Mouse (Mus musculus) cerebellum, adult 18-20 months (tissue): ENCODE data around the gene Itpka.
"Not testable (repeated sequence)": the region's sequence is repeated elsewhere in the genome, so short reads cannot be mapped to it uniquely, and the experiment has no call there.

Source experiments
- DNase-seq, 2 experiments: peaks; one replicate each; pipeline ENCODE4 v3.0.0; 2021

Gene Itpka

DNA sequence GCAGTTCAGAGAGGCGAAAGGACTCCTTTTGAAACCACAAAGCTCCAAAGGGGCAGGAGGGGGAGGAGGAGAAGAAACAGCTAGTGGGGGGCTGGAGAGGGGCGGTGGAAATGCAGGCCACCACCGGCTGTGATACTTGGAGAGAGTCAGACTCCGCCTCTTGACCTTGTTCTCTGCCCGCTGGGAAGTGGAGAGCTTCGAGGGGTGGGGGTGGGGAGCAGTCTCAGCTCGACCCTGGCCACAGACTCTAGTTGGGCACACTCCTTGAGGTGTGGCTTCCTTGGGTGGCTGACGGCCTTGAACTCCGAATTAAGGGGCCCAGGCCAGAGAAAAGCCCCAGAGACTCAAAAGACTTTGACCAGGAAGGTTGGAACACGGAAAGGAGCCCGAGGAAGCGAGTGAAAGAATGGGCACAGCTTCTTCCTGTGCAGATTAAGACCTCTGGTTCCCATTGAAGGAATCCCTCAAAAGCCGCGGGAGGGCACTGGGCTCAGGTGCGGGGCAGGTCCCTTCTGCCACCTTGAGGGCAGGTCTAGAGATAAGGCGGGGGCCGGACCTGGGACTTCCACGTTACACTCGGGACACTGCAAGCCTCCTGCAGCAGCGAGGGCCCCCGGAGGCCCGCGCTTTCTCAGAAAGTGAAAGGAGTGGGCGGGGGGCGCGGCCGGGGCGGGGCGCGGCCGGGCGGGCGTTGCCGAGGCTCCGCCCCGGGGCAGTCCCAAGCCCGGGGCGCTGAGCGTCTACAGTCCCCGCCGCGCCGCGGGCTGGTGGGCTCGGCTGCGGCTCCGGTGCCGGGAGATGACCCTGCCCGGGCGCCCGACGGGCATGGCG is at the start of gene Itpka:
Itpka (plus strand) TSS at position 757 of the 831 bp plus-strand sequence.
- DNase-seq: peak in 1 of 2 experiments; percentile 30

DNA sequence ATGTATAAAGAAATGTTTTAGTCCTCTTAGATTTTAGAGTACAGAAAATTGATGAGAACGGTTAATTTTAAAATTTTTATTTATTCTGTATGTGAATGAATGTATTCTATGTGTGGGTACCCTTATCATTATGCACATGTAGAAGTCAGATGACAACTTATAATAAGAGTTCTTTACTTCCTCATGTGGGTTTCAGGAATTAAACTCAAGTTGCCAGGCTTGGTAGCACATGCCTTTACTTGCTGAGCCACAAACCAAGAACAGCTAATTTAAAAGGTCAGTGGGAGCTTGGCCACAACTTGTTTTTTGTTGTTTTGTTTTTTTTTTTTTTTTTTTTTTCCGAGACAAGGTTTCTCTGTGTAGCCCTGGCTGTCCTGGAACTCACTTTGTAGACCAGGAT is 47.3 kb upstream of the Itpka start:
- DNase-seq: no peak

DNA sequence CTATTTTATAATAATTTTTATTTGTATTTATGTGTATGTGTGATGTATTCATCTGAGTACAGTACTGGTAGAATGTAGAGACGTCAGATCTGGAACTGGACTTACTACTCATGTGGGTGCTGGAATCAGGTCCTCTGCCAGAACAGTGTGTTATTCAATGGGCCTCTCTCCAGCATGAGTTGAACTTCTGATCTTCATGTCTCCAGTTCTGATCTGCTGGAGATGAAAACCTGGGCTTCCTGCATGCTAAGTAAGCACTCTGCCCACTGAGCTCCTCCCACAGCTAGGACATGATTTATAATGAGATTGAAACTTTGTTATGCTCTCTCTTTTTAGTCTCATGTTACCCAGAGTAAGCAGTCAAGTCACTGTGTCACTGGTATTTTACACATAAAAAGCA is 46.0 kb upstream of the Itpka start:
- peak in 1 of 2 experiments; percentile 4 for DNase-seq

DNA sequence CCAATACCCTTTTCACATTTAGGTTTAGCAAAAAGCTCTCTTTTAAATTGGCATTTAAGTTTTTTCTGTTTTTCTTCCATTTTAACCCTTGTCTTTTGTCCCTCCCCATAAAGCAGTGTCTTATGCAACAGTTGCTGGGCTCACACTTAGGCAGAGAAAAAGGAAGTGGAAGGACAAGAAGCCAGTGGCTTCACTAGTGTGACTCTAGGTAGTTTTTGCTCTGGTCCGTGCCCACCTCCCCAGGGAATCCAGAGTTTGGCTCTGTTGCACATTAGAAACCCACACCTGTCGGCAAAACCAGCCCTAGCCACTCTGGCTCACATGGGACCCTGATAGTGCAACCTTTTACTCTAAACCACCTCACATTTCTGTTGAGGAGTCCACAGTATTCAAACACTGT is 43.7 kb upstream of the Itpka start:
- no peak for DNase-seq

DNA sequence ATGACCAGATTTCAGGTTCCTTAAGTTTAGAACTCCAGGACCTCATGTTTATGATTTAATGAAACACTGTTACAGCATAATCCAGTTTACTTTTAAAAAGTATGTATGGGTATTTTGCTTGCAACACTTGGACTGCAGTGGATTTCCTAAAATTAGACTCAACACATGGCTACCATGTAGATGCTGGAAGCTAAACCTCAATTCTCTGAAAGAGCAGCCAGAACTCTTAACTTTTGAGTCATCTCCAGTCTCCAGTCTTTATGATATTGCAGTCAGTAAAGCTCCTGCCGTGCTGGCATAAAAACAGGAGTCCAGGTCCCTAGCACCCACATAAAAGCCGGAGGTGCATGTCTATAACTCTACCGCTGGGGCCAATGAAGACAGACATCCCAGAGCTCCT is 42.2 kb upstream of the Itpka start:
- DNase-seq: no peak

DNA sequence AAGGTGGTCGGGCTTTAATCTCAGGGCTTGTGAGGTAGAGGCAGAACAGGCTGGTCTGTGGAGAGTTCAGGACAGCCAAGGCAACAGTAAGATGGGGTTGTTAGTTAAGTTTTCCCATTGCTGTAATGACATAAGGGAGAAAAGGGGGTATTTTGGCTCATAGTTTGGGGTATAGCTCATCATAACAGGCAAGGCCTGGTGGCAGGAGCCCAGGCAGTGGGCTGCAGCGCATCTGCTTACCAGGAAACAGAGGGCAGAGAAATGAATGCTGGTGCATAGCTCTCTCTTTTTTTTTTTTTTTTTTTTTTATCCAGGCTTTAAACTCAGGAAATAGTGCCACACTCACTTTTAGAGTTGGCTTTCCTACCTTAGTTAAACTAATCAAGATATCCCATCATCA is 39.0 kb upstream of the Itpka start:
- DNase-seq: no peak

DNA sequence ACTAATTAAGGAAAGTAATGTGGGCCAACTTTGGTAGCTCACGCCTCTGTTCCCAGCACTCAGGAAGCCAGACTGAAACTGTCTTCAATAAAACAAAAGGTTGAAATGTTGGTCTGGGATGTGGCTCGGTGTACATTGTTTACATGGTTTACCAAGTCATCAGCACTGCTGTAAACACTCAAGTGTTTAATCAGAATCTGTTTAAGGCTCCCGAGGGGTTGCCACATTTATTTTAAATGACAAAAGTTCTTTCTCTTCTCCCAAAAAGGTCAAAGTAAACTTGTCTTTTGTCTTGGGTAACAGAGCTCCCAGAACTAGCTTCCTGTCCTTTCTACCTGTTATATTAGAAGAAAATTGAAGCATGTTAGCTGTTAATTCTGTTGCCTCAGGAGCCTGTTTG is 34.5 kb upstream of the Itpka start:
- no peak for DNase-seq

DNA sequence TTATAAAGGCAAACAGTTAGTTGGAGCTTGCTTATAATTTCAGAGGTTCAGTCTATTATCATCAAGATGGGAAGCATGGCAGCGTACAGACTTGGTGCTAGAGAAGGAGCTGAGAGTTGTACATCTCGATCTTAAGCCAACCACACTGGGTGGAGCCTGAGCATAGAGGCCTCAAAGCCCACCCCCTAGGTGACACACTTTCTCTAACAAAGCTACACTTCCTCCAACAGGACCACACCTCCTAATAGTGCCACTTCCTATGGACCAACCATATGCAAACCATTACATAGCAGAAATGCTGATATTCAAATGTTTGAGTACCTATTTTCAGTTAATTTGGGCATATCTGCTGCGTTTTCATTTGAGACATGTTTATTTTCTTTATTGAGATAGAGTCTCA is 32.1 kb upstream of the Itpka start:
- DNase-seq: no peak

DNA sequence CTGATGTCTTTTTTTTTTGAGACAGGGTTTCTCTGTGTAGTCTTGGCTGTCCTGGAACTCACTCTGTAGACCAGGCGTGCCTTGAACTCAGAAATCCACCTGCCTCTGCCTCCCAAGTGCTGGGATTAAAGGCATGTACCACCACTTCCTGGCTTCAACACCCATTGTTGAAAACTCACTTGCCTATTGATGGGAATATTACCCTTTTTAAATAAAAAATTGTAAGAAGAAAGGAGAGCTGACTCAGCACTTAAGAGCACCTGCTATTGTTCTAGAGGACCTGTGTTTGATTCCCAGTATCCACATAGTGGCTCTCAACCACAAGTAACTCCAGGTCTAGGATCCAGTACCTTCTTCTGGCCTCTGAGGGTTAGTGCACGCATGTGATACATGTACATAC is 26.3 kb upstream of the Itpka start:
- DNase-seq: not testable (repeated sequence)

DNA sequence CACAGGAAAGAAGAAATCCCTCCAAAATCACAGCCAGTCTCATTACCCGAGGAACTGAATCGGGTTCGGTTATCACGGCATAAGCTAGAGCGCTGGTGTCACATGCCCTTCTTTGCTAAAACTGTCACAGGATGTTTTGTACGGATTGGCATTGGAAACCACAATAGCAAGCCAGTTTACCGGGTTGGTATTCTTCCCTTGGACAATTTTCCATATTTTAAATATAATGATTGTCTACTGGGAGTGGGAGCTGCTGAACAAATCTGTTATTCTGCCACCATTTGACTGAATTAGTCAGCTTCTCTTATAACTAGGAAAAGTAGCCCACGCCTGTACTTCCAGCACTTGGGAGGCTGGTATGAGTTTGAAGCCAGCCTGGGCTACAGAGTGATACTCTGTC is 21.1 kb upstream of the Itpka start:
- DNase-seq: no peak

DNA sequence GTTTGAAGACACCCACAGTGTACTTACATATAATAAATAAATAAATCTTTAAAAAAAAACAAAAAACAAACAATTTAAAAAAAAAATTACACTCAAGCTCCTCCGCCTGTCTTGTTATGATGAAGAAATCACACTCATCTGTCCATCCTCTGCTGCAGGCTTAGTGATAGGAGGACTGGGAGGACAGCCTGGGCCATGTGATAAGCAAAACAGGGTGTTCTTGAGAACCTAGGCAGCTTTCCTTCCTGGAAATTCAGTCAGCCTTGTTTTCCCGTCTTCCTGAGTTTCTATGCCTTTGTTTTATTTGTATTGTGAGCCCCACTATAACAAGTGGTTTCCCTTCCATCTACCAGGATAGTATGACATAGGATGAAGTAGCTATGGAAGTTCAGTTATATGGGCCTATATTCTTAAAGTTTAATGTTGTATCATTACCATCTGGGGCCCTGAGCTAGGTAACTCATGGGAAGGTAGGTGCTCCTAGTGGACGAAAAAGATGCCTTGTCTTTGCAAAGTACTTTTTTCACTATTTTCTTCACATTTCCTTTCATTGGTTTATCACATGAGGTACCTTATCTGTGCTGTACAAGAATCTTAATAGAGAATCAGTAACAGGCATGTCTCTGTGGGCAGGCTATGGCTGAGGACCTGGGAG is 14.2 kb upstream of the Itpka start:
- DNase-seq: no peak

DNA sequence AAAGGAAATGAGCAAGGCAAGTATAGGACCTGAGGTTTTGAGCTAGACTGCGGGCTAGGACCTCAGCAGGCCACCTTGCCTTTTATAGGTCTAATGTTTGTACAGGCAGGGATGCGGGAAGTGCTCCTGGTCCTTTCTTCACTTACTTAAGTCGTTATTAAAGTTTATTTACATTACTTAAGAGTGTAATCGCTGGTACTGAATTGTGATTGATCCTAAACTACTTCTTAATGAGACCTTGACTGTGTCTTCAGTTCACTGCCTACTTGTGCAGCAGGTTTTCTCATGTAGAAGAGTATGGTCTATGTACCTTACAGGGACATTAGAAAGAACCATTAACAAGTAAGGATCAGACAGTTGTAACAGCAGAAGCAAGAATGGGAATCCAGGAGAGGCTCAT is 11.4 kb upstream of the Itpka start:
- DNase-seq: no peak

DNA sequence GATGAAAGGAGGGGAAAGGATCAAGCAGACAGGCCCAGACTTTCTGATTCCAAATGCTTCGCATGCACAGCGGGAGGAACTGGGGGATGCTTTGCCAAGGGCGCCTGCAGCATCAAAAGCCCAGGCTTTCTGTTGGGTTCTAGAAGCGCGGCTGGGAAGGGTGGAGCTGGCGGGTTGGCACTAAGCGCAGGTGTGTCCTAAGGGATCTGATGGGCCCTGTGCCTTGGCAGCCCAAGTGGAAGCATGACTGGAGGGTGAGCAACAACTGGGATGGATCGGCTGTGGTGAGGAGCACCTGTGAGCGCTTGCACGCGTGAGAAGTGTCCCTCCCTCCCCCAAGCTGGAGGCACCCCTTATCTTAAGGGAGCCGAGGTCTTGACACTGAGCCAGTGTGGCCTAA is 5.0 kb upstream of the Itpka start:
- no peak for DNase-seq

DNA sequence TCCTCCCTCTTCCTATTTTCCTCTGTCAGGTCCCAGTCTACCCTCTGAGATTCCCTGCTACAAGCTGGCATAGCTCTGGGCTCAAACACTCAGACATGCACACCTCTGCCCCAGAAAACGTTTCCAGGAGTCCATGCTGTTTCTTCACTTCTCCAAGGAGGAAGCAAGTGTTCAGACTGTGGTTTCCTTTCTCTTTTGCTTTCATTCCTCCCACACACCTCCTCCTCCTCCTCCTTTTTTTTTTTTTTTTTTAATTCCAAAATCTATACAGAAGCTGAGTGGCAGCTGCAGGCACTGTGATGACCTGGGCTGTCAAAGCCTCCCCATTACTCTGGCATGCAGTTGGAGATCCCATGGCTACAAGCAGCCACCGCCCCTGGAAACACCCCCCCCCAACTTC is 1.6 kb upstream of the Itpka start:
- DNase-seq: no peak

DNA sequence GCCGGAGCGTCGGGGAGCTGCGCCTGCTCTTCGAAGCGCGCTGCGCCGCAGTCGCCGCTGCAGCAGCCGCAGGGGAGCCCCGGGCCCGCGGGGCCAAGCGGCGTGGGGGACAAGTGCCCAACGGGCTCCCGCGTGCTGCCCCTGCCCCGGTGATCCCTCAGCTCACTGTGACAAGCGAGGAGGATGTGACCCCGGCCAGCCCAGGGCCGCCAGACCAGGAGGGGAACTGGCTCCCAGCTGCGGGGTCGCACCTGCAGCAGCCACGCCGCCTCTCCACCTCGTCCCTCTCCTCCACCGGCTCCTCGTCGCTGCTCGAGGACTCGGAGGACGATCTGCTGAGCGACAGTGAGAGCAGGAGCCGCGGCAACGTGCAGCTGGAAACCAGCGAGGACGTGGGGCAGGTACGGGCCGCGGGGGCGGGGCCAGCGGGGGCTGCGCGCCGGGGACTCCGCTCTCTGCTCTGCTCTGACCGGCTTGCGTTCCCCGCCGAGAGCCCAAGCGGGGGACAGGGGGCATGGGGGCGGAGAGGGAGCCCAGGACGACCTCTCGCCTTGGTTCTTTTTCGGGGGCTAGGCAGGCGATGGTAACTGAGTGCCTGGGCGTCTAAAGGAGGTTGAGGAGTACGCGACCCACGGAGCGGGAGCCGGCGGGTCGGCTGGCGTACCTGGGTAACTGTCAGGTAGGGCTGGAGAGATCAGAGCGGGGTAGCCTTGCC is 481 bp downstream of the Itpka start:
- peak in 1 of 2 experiments; percentile 23 for DNase-seq

DNA sequence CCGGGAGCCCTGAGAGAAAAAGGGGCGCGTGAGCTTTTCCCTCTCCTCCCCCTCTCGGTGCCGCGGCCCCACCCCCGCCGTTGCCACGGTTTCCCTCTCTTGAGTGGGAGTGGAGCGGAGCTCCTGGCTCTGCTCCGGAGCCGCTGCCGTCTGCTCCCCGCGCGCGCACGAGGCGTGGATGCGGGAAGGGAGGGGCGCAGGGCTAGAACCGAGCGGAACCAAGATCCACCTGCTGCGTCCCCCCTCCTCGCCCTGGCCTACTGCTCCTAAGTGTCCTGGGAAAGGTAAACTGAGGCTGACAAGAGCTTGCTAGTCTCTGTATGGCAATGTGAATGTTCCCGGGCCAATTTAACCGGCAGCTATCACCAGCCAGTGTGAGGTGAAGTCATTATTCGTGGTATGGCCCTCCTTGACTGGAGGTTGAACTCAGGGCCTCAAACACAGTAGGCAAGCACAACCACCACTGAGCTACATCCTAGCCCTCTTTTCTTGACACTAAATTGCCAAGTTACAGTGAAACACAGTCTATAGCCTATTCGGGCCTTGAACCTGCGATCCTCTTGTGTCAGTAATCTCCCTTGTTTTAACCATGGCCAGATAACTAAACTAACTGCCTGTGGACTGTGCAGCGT is 1.2 kb downstream of the Itpka start:
- DNase-seq: no peak

DNA sequence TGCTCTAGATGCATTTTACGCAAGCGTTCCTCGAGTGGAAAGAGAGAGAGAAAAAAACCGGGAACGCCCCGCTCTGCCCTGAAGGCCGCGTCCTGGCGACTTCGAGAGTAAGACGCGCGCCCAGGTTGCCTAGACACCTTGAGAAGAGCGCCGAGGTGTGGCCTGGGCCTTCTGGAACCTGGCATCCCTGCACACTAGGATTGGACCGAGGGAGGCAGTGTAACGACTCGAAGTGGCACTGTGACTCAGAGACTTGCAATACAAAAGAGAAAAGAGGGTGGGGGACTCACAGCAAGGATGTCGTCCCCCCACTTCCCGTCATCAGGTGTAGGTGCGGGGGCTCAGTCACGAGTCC is 1.6 kb downstream of the Itpka start:
- no peak for DNase-seq

DNA sequence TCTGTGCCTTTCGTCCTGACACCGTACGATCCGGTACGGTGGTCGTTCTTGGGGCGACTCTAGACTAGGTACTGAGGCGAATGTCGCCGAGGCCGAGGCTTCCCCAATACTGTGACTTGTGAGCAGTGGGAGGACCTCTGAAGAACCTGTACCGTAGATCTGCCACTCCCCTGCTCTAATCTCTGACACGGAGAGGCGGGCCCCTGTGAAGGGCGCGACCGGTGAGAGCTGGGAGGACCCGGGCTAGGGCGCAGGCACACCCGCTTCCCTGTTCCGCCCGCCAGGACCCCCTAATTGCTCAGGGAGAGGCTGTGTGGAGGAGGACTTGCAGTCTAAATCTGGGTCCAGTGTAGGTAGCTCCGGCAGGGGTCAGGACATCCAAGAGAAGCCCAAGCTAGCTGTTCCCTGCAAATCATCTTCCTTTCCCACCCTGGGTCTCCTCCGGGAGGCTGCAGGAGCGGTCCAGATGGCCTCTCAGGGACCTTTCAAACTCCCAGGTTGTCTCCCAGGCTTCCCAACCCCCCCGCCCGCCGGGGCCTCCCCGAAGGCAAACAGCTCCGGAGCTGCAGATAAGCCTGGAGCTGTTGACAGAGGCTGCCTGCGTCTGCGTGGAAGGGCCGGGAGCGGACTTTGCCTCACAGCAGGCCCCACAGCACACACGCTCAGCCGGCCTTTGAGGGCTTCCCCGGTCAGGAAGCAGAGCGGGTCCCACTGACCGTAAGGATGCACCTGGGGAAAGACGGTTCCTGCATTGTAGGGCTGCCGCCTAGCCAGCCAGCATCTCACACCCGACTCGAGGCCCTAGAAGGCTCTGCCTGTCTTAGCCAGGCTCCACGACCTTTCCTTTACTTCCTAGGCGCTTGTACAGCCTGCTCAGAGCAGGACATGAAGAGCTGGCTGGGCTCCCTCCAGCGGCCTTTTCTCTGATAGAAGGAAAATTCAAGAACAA is 2.3 kb downstream of the Itpka start:
- DNase-seq: no peak

DNA sequence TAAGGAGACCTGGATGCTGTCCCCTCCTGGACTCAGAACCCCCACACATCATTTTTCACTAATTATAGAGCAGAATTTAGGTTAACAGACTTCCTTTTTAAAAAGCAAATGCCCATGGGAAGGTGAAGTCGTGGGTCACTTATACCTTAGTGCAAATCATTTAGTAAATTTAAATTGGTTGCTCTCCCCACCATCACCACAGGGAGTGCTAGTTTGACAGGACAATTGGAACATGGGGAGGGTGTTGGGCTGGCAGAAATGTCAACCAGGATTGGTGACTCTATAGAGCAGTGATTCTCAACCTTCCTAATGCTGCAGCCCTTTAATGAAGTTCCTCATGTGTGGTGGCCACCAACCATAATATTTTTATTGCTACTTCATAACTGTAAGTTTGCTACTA is 3.1 kb downstream of the Itpka start:
- peak in 1 of 2 experiments; percentile 29 for DNase-seq

DNA sequence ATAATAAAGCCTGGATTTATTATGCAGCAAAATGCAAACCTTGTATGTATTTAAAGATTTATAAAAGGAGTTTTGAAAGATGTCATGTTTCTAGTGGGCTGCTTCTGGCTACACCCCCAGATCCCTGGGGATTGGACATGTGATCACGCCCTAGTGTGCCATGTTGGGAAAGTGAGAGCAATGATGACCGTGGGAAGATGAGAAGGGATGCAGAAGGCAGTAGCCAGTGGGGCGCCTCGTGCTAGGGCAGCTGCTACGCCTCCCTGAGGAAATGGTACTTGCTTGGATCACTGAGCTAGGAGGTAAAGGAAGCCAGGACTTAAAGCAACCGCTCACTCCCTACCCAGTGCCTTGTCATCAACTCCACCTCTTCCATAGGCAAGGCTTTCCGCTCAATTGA is 5.4 kb downstream of the Itpka start:
- no peak for DNase-seq

DNA sequence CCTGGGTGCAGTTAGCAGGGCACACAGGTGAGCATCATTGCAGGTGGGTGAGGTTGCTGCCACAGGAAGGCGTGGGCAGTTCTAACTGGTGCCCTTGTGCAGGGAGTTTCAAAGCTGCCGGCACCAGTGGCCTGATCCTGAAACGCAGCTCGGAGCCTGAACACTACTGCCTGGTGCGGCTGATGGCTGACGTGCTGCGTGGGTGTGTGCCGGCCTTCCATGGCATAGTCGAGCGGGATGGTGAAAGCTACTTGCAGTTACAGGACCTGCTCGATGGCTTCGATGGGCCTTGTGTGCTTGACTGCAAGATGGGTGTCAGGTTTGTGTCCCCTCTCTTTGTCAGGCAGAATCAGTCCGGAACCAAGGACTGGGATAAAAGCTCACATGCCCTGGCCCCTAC is 7.1 kb downstream of the Itpka start:
- no peak for DNase-seq

DNA sequence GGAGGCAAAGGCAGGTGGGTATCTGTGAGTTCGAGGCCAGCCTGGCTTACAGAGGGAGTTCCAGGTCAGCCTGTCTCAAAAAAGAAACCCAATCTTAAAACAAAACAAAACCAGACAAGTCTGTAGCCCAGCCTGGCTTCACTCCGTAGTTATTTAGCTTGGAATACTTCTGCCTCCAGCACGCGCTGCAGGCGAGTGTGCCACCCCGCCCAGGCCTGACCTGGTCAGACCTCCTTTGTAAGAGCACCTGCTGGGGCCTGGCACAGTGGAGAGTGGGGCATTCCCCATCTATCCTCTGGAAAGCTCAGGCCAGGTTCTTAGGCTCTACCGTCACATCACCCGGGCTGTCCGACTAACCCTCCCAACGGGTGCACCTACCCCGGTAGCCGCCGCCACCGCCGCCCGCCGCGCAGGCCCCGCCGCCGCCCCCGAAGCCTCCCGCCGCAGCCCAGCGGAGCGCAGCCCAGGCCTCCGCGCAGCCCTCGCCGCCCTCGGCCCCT is 15.5 kb downstream of the Itpka start:
- DNase-seq: peak; percentile 30 to 51
